Mouse (Mus musculus): ENCODE data around the gene Svopl. TPM values are rescaled to one million over a fixed set of nuclear protein-coding genes. Genes with fewer than 3 reads are reported as not detected.
A peak's percentile ranks its signal among the peaks of the same experiment; 100 is the strongest.

The Svopl gene
- total and polyA plus RNA-seq, 3 experiments = not detected

- Histone ChIP-seq H3K27ac (ENCODE audit: control insufficient read depth, low read depth, low read length) (no peak overlapping the region), H3K9ac (ENCODE audit: control insufficient read depth, low read depth, low read length, poor library complexity, severe bottlenecking) (no peak overlapping the region), H3K27me3 (ENCODE audit: control insufficient read depth in 1 of 2, insufficient read depth in 2 of 2, low read length in 2 of 2) (peaks cover 0 to 1% of the 10 kb centered on the region in 2 experiments; a peak in 1 of 4 replicates), H3K79me2 (ENCODE audit: control insufficient read depth, insufficient read depth, low read length, poor library complexity) (no peaks in the 10 kb centered on the region), H3K9me3 (replicated peaks; ENCODE audit: insufficient read depth, low read length) (no peaks in the 10 kb centered on the region), H3K4me1 (ENCODE audit: control insufficient read depth in 1 of 2, insufficient read depth in 2 of 2, low read length in 2 of 2) (no peaks in the 10 kb centered on the region), H3K4me3 (ENCODE audit: control insufficient read depth in 1 of 2, insufficient read depth in 1 of 2, low read depth in 2 of 2, low read length in 2 of 2) (no peak overlapping the region), H3K36me3 (ENCODE audit: control insufficient read depth in 1 of 2, insufficient read depth in 2 of 2, low read length in 2 of 2) (no peaks in the 10 kb centered on the region)
- TF ChIP-seq MYC (IDR thresholded peaks at IDR 0.05; ENCODE audit: low read depth, low read length) = no peak
- no peak for TF ChIP-seq SIN3A (IDR thresholded peaks at IDR 0.05; ENCODE audit: low read length)
- TF ChIP-seq KAT2A (conservative IDR thresholded peaks at IDR 0.05; ENCODE audit: low read depth, low read length) = no peak
- no peak for TF ChIP-seq ZKSCAN1 (IDR thresholded peaks at IDR 0.05; ENCODE audit: low read depth, low read length)
- TF ChIP-seq TAL1 (IDR thresholded peaks at IDR 0.05; ENCODE audit: low read length) = no peak
- DNase-seq (ENCODE audit: low read depth, low spot score) = no peak
These were observed 25.4 kb downstream of the Svopl start for GRCm38 (mm10) chr6:38021406-38021805.

DNA sequence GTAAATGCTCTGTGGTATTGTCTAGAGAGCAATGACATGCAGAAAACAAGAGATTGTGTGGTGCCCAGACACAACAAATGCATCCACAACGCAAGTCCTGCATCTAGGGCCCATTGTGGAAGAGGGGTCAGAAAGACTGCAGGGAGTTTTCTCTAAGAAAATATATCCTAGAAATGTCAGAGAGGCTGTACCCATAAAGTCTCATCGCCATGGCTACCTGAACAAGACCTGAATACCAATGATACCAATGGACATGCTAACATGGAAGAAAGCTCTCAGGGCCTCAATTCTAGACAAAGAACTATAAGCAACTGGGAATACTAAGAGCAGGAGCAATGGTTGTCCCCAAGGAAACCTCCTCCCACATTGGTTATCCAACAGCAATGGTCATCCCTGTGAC, 34.0 kb downstream of the Svopl start:
- TF ChIP-seq HCFC1 (IDR thresholded peaks at IDR 0.05; ENCODE audit: low read depth, low read length) = no peak
- Histone ChIP-seq H3K79me2 (ENCODE audit: control insufficient read depth, insufficient read depth, low read length, poor library complexity) (no peaks in the 10 kb centered on the region), H3K27ac (ENCODE audit: control insufficient read depth, low read depth, low read length) (no peak overlapping the region), H3K9ac (ENCODE audit: control insufficient read depth, low read depth, low read length, poor library complexity, severe bottlenecking) (no peak overlapping the region), H3K4me3 (ENCODE audit: control insufficient read depth in 1 of 2, insufficient read depth in 1 of 2, low read depth in 2 of 2, low read length in 2 of 2) (no peak overlapping the region), H3K9me3 (replicated peaks; ENCODE audit: insufficient read depth, low read length) (no peaks in the 10 kb centered on the region), H3K36me3 (ENCODE audit: control insufficient read depth in 1 of 2, insufficient read depth in 2 of 2, low read length in 2 of 2) (no peaks in the 10 kb centered on the region), H3K4me1 (ENCODE audit: control insufficient read depth in 1 of 2, insufficient read depth in 2 of 2, low read length in 2 of 2) (no peaks in the 10 kb centered on the region), H3K27me3 (ENCODE audit: control insufficient read depth in 1 of 2, insufficient read depth in 2 of 2, low read length in 2 of 2) (0 out of 4 replicates have a peak, but pooled peaks cover 0 to 2% of the 10 kb centered on the region in 2 experiments)
- no peak for DNase-seq (ENCODE audit: low read depth, low spot score)

GRCm38 (mm10) chr6:38007459-38007858, 39.3 kb downstream of the Svopl start:
- peak; percentile 50 to 62 (median 60) for TF ChIP-seq CTCF (IDR thresholded peaks at IDR 0.05 in 2 of 3, conservative IDR thresholded peaks at IDR 0.05 in 1 of 3; ENCODE audit: control insufficient read depth in 1 of 3, insufficient read depth in 1 of 3, low read depth in 2 of 3, low read length in 3 of 3, poor library complexity in 1 of 3, severe bottlenecking in 1 of 3)
- TF ChIP-seq ZNF384 (IDR thresholded peaks at IDR 0.05; ENCODE audit: low read depth, low read length) = no peak
- no peak for TF ChIP-seq GABPA (IDR thresholded peaks at IDR 0.05; ENCODE audit: low read depth, low read length)
- peak; percentile 50 for TF ChIP-seq RAD21 (IDR thresholded peaks at IDR 0.05; ENCODE audit: low read depth, low read length)
- TF ChIP-seq NRF1 (IDR thresholded peaks at IDR 0.05; ENCODE audit: insufficient read depth, low read depth, low read length, poor library complexity, severe bottlenecking) = no peak
- TF ChIP-seq ZMIZ1 (IDR thresholded peaks at IDR 0.05; ENCODE audit: low read depth, low read length) = no peak
- TF ChIP-seq CHD1 (IDR thresholded peaks at IDR 0.05; ENCODE audit: low read depth, low read length) = no peak
- peak; percentile 32; the same call in 1 of the 2 replicates for TF ChIP-seq MYC (IDR thresholded peaks at IDR 0.05; ENCODE audit: low read depth, low read length)
- TF ChIP-seq ETS1 (IDR thresholded peaks at IDR 0.05; ENCODE audit: low read depth, low read length) = no peak
- no peak for TF ChIP-seq POLR2AphosphoS2 (IDR thresholded peaks at IDR 0.05; ENCODE audit: low read length)
- no peak for TF ChIP-seq POLR2AphosphoS5 (IDR thresholded peaks at IDR 0.05; ENCODE audit: borderline replicate concordance, low read depth, low read length)
- no peak for TF ChIP-seq TAL1 (IDR thresholded peaks at IDR 0.05; ENCODE audit: low read length)
- TF ChIP-seq TCF12 (IDR thresholded peaks at IDR 0.05; ENCODE audit: low read depth, low read length) = no peak
- TF ChIP-seq ZC3H11A (IDR thresholded peaks at IDR 0.05; ENCODE audit: low read depth, low read length) = peak; percentile 29
- peak; percentile 65 for TF ChIP-seq SMC3 (IDR thresholded peaks at IDR 0.05; ENCODE audit: low read depth, low read length)
- TF ChIP-seq BHLHE40 (IDR thresholded peaks at IDR 0.05; ENCODE audit: borderline replicate concordance, low read depth, low read length) = peak; percentile 55; the same call in 1 of the 2 replicates
- TF ChIP-seq MAFK (IDR thresholded peaks at IDR 0.05; ENCODE audit: borderline replicate concordance, low read depth, low read length) = no peak
- TF ChIP-seq RCOR1 (IDR thresholded peaks at IDR 0.05; ENCODE audit: low read depth, low read length) = no peak
- TF ChIP-seq UBTF (IDR thresholded peaks at IDR 0.05; ENCODE audit: borderline replicate concordance, insufficient read depth, low read depth, low read length) = no peak
- no peak for TF ChIP-seq GATA1 (IDR thresholded peaks at IDR 0.05; ENCODE audit: low read depth, low read length)
- Histone ChIP-seq H3K9ac (ENCODE audit: control insufficient read depth, low read depth, low read length, poor library complexity, severe bottlenecking) (no peak overlapping the region), H3K27me3 (ENCODE audit: control insufficient read depth in 1 of 2, insufficient read depth in 2 of 2, low read length in 2 of 2) (no peaks in the 10 kb centered on the region; a peak in 1 of 4 replicates), H3K36me3 (ENCODE audit: control insufficient read depth in 1 of 2, insufficient read depth in 2 of 2, low read length in 2 of 2) (no peaks in the 10 kb centered on the region), H3K9me3 (replicated peaks; ENCODE audit: insufficient read depth, low read length) (no peaks in the 10 kb centered on the region), H3K4me3 (ENCODE audit: control insufficient read depth in 1 of 2, insufficient read depth in 1 of 2, low read depth in 2 of 2, low read length in 2 of 2) (no peak overlapping the region), H3K4me1 (ENCODE audit: control insufficient read depth in 1 of 2, insufficient read depth in 2 of 2, low read length in 2 of 2) (no peaks in the 10 kb centered on the region), H3K79me2 (ENCODE audit: control insufficient read depth, insufficient read depth, low read length, poor library complexity) (no peaks in the 10 kb centered on the region), H3K27ac (ENCODE audit: control insufficient read depth, low read depth, low read length) (no peak overlapping the region)
- DNase-seq (ENCODE audit: low read depth, low spot score) = peak; percentile 74
